Mouse (Mus musculus): ENCODE results near the gene Smbd1.

The Smbd1 gene

DNA sequence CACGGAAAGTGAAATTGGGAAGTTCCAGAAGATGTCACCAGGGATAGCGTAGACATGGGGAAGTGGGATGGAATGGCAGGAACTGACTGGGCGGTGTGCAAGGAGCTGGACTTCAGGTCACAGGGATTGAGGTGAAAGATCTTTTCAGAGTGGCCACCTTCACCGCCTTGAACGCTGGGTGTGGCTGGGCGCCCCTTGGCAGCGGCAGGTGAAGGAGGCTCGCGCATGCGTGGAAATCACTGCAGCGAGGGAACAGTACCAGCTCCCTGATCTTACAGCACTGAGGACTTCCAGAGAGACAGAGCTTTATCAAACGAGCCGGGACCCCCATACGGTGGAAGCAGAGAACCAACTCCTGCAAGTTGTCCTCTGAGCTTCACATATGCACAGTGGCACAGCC lies 4.3 kb upstream of the Smbd1 start:
- in situ Hi-C loops (cut with MboI; ENCODE audit: low sequenced_read_pairs), result loop anchor here (25.0 kb wide), 1 partner anchor 348 kb away; no protein-coding TSS in a partner anchor

DNA sequence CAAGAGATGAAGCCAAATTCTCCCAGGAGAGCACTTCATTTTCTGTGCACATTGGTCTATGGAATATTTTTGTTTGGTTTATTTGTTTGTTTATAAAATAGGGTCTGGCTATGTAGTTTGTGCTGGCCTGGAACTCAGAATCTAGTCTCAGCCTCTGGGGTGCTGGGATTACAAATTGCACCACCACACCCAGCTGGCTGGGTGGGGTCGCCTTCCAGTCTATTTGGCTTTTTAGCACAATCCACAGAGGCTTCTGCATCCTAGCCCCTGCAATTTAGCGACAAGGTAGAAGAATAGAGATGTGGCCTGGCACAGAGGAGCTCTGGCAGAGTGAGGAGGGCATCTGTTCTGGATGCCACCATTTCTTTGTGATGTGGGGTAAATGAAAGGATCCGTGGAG lies 3.5 kb upstream of the Smbd1 start:
- in situ Hi-C loops (cut with MboI; ENCODE audit: low sequenced_read_pairs), result loop anchor here (25.0 kb wide), 1 partner anchor 349 kb away; no protein-coding TSS in a partner anchor

DNA sequence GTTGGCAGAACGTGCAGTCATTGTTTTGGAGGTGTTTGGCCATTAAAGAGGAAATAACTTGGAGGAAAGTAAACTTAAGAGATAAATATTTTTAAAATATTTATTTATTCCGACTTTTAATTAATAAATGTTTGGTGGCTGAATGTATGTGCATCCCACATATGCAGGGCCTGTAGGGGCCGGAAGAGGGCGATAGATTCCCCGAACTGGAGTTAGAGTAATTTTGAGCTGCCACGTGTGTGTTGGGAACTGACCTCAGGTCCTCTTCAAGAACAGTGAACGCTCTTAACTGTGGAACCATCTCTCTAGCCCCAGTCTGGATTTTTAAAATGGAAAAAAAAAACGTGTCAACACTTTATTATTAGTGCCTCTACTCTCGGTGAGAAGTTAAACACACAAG lies 3.1 kb upstream of the Smbd1 start:
- in situ Hi-C loops (cut with MboI; ENCODE audit: low sequenced_read_pairs), result loop anchor here (25.0 kb wide), 1 partner anchor 349 kb away; no protein-coding TSS in a partner anchor

DNA sequence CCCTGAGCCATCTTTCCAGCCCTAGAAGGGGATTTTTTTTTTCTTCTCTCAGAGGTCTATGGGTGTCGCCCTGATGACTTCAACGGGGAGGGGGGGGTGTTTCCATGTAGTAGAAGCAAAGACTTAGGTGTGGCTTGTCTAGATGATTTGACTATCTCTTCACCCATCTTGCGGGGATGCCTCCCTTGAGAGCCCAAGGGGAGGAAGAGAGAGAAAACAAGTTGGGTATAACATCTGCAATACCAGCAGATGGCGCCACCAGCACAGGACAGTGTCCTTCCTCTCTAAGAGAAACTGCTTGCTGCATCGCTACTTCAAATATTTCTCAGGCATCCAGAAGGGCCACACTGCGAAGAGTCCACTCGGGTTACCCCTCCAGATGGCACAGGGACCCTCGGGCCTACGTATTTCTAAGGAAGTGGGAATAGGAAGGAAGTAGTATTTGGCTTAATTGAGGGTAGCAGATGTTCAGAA lies 2.6 kb upstream of the Smbd1 start:
- in situ Hi-C loops (cut with MboI; ENCODE audit: low sequenced_read_pairs), result loop anchor here (25.0 kb wide), 1 partner anchor 349 kb away; no protein-coding TSS in a partner anchor

DNA sequence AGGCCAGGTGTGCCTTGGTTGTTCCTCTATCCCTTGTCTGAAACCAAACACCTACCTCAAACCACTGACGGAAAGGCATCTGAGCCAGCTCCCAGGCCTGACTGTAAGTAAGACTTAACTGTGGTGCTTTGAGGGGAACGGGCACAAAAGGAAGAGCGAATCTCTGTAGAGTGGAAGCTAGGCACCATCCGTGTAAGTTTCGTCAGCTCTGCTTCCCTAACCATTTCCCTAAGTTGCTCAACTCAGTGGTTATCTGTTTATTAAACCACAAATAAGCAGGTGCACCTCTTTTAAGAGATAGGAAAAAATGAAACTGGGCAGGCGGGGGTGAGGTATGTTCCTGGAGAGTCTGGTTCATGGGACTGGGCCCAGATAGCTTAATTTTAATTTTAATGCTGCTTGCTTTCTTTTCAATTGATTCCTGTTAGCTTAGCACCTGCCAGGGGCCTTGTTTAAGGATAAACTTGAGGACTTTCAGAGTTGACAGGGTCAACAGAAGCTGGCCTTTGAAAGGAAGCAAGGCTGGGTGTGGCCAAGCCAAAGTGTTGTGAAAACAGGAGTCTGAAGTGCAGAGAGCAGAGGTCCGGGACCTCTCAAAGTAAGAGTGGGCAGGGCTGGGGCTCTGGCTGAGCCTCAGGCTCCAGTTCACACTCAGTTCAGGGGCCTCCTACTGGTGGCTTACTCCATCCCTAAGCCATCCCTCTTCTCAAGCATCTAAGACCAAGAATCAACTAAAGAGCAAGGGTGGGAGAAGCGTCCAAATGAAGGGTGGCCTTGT lies 2.7 kb downstream of the Smbd1 start:
- in situ Hi-C loops (cut with MboI; ENCODE audit: low sequenced_read_pairs), result loop anchor here (25.0 kb wide), 1 partner anchor 355 kb away; no protein-coding TSS in a partner anchor

DNA sequence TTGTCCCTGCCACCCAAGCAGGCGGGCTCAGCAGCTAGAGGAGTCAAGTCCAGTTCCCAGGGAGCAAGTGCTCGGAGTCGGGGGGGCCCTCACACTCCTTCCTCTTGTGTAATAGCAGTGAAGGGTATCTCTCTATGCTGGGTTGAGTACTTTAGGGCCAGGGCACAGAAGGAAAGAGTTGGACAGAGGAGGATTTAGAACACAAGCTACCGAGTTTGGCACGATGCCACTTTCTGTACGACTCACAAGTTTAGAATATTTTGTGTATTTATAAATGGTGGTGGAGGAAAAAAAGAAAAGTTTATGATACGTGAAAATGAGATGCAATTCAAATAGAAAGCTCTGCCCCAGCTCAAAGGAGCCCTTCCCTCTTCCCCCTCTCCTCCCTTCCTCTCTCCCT lies 5.1 kb downstream of the Smbd1 start:
- in situ Hi-C loops (cut with MboI; ENCODE audit: low sequenced_read_pairs), result loop anchor here (25.0 kb wide), 1 partner anchor 357 kb away; no protein-coding TSS in a partner anchor

DNA sequence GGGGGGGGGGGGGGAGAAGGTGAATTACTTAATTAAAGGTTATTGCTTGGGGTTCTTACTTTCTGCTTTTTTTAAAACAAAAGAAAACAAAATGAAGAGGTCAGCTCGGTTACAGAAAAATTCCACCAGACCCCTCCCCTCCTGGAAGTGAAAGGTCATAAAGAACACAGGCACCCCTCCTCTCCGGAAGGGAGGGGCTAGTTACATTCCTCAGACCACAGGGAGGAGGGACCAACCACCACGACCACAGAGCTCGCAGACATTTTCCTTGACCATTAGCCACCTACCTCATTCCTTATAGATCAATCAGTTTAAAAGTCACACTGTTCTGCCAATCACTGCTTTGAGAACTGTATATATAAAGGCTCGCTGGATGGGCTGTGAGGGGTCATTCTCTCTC lies 6.4 kb downstream of the Smbd1 start:
- in situ Hi-C loops (cut with MboI; ENCODE audit: low sequenced_read_pairs), result loop anchor here (25.0 kb wide), 1 partner anchor 358 kb away; no protein-coding TSS in a partner anchor

DNA sequence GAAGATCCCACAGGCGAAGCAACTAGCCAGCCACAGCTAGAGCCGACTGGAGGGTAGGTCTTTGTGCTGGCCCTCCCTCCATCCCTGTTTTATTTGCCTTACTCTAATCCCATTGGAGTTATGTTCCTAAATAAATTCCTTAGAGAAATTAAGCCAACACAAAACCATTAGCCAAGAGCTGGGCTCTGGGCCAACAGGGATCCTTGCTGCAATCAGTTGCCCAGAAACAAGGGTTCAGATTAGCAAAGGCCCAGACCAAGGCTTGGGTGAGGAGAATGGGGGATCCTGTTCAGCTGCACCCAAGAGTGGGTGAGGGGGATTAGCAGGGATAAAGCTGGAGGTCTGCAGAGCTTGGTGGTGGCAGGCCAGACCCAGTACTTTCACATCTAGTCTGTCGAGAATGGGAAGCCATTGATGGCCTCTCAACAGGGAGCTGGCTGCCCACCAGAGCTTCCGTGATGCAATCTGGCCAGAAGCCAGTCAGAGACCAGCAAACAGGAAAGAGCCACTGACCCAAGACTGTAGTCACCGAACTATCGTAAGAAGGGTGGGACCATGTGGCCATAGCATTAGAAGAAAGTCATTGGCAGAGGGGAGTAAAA lies 6.9 kb downstream of the Smbd1 start:
- in situ Hi-C loops (cut with MboI; ENCODE audit: low sequenced_read_pairs), result loop anchor here (25.0 kb wide), 1 partner anchor 359 kb away; no protein-coding TSS in a partner anchor

DNA sequence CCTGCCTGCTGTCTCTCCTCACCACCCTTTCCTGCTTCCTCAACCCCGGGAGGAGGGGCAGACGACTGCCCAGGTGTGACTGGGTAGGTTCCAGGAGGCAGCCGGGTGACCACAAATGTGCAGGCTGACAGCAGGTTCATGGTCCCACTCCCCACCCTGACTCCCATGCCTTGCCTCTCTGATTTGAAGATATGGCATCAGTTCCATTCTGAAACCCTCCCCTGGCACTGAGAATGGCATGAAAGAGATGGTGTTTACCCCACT lies 12.9 kb downstream of the Smbd1 start, which contains the start of gene Muc20:
Gene Muc20 (minus strand): TSS at position 10 of the 264 bp plus-strand sequence.
- in situ Hi-C loops (cut with MboI; ENCODE audit: low sequenced_read_pairs), result loop anchor here (10.0 kb wide), 1 partner anchor 93 kb away; no protein-coding TSS in a partner anchor

DNA sequence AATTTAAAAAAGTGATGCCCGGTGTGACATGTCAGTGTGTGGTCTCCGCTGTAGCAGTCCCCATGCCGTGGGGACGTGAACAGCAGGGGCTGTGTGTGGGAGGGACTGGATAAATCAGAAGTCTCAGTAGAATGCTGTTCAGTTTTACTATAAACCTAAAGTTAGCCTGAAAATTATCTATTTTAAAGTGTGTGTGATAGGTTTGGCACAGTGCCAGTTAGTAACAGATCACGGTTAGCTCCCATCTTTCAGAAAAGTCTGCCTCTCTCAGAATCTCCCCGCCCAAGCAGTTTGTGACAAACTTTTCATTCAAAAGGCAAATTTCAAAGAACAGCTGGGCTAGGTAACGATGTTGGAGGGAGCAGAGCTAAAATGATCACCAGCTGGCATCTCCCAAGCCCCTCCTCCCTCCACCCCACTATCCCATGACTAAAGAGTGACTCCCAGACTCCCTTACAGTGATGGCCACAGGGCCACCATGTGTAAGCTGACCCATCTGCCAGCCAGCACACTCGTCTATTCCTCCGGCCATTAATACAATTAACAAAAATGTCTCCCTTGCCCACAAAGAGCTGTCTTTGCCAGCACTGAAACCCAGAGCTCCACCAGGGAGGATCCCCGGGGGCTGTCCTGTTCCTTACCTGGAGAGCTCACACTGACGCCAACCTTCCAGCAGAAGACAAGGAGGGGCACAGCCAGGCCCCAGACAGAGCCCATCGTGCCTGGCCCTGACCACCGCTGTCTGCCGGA lies 13.4 kb downstream of the Smbd1 start:
- in situ Hi-C loops (cut with MboI; ENCODE audit: low sequenced_read_pairs), result loop anchor here (10.0 kb wide), 1 partner anchor 92 kb away; no protein-coding TSS in a partner anchor

DNA sequence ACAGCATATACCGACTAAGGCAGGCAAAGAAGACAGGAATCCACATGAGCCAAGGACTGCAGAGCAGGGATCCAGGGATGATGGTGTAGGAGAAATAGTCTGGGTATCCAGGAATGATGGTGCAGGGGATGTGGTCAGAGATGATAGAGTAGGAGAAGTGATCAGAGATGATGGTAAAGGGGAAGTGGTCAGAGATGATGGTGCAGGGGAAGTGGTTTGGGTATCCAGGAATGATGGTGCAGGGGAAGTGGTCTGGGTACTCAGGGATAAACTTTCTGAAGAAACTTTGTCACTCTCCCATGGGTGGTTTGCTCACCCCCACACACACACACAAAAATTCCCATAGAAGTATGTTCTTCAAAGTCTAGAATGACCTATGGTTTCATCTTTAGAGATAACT lies 15.1 kb downstream of the Smbd1 start:
- in situ Hi-C loops (cut with MboI; ENCODE audit: low sequenced_read_pairs), result loop anchor here (10.0 kb wide), 1 partner anchor 90 kb away; no protein-coding TSS in a partner anchor

DNA sequence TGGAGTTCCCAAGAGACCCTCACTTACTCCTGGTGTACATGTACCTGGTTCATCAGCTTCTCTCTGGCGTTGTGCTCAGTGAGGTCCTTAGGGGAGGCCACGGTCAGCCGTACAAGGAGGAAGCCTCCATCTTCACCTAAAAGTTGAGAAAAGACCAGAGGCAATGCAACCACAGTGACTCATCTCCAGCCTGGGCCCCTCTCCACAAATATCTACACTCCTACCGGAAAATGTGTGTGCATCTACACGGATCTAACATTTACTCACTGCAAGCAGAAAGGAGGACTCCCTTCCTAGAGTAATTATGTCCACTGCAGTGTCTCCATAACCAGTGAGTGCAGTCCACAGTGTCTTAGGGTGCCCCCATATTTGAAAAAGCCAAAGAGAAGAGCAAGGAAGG lies 20.2 kb downstream of the Smbd1 start:
- in situ Hi-C loops (cut with MboI; ENCODE audit: low sequenced_read_pairs), result loop anchor here (10.0 kb wide), 1 partner anchor 85 kb away; no protein-coding TSS in a partner anchor

DNA sequence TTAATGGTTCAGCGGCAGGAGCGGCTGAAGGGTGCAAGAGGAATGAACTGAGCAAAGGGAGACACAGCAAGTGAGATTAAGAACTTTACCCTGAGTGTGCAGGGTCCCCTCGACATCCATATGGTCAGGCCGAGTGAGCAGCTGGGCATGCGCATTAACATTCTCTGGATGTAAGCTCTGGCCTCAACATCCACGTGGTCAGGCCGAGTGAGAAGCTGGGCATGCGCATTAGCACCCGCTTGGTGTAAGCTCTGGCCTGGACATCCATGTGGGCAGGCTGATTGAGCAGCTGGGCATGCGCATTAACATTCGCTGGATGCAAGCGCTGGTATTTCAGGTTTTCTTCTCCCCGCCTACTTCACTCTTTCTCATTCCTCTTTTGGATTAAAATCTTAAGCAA lies 25.4 kb downstream of the Smbd1 start:
- in situ Hi-C loops (cut with MboI; ENCODE audit: low sequenced_read_pairs), result no loop called here

DNA sequence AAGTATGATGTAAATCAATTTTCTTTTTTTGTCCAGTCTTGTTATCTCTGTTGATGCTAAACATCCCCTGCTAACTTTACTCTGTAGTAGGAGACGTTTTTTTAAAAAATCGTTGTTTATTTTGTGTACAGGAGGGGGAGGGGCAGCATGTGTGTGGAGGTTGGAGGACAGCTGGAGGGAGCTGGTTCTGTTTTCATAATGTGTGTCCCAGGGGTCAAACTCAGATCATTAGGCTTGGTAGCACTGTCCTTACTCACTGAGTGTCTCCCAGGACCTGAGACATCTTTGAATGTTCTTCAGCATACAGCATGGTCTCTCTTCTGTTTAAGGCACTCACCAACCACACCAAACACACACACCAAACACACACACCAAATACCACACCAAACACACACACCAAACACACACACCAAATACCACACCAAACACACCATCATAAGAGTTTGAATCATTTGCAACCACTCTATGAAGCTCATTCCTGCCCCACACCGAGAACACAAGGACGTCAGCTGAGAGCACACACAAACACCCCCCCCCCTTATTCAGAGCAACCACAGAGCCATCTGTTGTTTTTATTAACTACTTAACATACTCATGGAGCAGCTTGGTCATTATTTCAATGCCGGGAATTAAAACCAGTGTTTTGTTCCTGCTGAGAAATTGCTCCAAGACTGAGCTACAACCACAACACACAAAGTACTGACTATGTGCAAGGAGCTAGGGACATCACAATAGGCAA lies 26.8 kb downstream of the Smbd1 start:
- in situ Hi-C loops (cut with MboI; ENCODE audit: low sequenced_read_pairs), result no loop called here

DNA sequence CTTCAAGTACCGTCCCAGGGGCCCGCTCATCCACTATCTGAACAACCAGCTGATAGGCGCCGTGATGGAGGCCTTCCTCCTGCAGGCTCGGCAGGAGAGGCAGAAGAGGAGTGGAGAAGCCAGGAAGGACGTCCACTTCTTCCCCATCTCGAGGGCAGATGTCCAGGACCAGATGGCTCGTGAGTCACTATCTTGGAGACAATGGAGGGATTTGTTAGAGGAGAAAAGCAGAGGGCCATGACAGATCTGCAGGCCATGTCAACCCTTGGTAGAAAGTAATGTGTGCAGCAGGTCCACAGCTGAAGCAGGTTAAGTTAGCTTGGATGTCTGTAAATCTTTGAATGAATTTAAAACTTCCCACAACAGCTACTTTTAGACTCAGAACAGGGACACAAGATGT lies 31.3 kb downstream of the Smbd1 start:
- in situ Hi-C loops (cut with MboI; ENCODE audit: low sequenced_read_pairs), result no loop called here

DNA sequence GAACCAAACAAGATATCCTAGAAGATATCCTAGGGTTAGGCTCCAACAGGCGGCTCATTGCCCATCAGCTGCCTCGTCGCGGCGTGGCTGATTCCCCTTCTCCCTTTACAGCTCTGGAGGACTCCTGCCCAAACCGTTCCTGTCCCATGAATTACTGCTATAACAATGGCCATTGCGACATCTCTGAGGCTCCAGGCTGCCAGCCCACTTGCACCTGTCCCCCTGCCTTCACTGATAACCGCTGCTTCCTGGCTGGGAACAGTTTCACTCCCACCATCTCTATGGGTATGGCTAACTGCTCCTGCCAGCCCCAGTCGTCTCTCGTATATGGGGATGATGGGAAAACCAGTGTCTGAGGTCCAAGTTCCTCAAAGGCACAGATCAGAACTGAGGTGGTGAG lies 33.6 kb downstream of the Smbd1 start:
- in situ Hi-C loops (cut with MboI; ENCODE audit: low sequenced_read_pairs), result no loop called here

DNA sequence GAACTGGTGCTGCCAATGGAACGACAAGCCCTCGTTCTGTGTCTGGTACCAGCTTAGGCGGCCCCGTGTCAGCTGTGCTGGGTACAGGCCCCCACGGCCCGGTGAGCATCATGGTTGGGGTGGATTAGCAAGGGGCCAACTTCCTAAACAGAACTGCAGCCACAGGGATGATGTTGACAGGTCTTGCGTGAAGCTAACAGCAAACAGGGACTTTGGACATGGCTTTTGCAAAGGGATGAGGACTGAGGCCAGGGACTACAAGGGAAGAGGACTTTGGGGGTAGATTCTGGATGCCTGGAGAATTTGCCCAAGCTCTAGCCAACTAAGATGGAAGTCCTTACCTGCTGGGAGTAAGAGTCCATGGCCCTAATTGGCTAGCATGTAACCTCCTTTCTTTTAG lies 43.4 kb downstream of the Smbd1 start:
- in situ Hi-C loops (cut with MboI; ENCODE audit: low sequenced_read_pairs), result no loop called here

DNA sequence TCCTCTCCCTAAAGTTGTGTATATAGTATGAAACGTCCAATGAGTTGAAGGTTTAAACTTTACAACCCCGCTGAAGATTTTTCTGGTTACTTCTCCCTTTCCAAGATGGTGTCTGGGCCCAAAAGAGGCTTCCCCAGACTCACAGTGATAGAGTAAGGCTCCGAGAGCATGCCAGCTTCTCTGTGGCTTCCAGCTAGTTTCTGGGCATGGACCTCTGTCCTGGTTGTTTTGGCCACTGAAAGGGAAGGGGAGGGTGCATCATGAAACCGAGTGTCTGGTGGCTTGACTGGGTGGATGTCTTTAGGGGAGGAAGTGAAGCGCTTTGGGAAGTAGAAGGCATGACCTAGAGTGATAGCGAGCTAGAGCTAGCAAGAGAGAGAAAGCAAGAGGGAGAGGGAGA lies 45.3 kb downstream of the Smbd1 start:
- in situ Hi-C loops (cut with MboI; ENCODE audit: low sequenced_read_pairs), result no loop called here

DNA sequence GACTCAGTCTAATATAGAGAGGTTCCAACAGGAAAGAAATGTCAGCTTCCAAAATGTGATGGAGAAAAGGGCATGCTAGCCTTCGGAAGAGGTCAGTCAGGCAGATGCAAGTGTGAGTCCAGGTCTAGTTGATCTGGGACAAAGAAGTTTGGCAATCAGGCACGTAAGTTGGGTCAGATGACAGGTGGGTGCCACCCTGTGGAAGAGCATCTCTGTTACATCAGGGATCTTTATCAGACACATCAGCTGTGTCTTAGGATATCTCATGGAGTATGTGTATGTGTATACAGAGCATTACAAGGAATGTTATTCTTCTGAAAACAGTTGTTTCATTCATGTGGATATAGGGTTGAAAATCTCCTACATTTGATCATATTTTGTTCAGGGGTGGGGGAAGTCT lies 45.7 kb downstream of the Smbd1 start:
- in situ Hi-C loops (cut with MboI; ENCODE audit: low sequenced_read_pairs), result no loop called here

Data from CH12F3 (cell line).